Mouse (Mus musculus): ENCODE measurements around the gene Akap14.

The Akap14 gene

GRCm38 (mm10) chrX:37103826-37104225 lies 64.8 kb downstream of the Akap14 start:
- no peak for DNase-seq (ENCODE audit: low spot score in 2 of 2)
